Mouse (Mus musculus) T-helper 17 cell (primary cell): ENCODE results near the gene Lhx2.

Experiments
- in situ Hi-C, 2 experiments: fragments of 300-600 bp; cut with MboI, MseI; formaldehyde crosslinking; loops; 1 replicate in 1 of 2; 2 replicates in 1 of 2; pipeline ENCODE4 v1.15.1; 2025; ENCODE audit warnings: high pct_unique_total_duplicates in 2 of 2

Gene Lhx2

DNA sequence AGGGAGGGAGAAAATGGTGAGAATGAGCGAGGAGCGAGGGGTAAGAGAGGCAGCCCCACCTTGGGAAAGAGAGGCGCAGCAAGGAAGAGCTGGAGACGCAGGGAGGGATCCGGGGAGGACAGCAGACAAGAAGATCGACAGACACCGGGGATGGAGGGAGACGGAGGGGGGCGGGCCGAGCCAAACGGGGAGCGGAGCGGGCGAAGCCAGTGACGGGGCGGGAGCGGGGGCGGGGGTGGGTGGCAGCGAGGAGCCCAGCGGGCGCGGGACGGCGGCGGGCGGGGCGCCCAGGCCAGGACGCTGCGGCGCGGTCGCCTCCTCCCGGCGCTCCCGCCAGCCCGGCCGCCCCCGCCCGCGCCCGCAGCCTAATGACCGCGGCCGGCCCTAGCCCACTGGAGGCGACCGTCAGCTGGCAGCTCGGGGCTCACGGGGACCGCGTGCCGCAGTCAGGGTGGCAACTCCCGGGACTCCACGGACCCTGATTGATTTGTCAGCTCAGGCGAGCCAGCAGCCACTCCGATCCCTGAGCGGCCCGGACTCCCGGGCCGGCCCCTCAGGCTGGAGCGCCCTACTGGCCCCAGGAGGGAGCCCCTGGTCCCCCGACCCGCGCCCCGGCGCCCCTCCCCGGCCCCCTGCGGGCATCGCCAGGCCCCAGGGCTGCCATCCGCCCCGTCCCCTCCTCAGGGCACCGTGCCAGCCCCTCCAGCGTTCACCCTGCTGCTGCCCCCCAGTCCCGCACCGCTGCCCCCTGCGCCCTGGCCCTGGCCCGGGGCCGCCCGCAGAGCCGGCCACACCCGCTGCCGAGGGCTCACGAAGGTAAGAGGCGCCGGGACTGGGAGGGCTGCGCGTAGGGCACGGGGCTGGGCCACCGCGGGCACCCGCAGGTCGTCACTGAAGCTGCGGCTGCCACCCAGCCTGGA, at the start of gene Lhx2:
Lhx2 (plus strand) TSS at position 292 of the 920 bp plus-strand sequence.
- in situ Hi-C loops = no loop called here

- in situ Hi-C loops = no loop called here
Measured at GRCm38 (mm10) chr2:38291526-38291925, 47.6 kb upstream of the Lhx2 start.

DNA sequence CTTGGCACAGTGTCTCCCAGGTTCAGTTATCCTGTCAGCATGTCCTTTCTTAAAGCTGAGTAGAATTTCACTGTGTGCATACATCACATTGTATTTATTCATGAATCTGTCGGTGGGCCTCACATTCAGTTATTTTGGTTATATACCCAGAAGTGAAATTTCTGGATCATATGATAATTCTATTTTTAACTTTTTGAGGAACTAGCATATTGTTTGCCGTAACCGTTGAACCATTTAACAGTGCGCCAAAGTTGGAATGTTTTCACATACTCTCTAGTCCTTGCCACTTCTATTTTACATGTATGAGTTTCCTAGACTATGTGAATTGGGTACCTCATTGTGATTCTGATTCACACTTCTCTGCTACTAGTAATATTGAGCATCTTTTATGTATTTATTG, 43.1 kb upstream of the Lhx2 start:
- in situ Hi-C loops = no loop called here

GRCm38 (mm10) chr2:38300941-38301340, 38.1 kb upstream of the Lhx2 start:
- in situ Hi-C loops = no loop called here

DNA sequence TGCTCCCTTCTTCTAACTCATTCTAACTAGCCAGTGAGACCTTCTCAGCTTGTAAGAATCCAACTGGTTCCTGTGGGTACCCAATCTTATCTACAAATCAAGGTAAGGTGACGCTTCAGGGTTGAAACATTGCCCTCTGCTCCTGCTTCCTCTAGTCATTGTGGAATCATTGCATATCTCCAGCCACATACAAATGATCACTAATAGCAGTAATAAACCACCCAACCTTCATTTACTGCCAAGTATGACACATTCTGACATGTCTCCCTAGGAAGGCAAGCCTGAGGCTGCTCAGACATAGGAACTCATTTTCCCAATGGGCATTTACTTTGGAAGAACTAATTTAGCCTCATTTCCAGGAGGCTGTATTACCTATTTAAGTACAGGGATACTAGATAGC, 33.9 kb upstream of the Lhx2 start:
- in situ Hi-C loops = no loop called here

DNA sequence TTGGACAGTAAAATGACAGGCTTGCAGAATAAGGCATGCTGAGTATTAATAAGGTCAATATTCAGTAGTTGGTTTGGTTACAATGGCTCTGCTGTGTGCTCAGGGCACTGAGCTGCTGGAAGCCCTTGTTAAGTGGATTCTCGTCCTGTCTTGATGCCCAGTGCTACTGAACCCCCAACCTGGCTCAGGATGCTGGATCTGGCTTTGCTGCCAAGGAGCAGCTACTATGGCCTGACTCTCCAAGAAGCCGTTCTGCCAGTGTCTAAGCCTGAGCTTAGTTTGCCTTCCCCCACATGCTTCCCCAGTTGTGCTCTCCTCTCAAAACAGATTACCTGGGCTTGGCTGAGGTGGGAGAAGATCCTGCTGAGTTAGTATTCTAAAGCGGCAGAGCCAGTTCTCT, 26.2 kb upstream of the Lhx2 start:
- in situ Hi-C loops = no loop called here

DNA sequence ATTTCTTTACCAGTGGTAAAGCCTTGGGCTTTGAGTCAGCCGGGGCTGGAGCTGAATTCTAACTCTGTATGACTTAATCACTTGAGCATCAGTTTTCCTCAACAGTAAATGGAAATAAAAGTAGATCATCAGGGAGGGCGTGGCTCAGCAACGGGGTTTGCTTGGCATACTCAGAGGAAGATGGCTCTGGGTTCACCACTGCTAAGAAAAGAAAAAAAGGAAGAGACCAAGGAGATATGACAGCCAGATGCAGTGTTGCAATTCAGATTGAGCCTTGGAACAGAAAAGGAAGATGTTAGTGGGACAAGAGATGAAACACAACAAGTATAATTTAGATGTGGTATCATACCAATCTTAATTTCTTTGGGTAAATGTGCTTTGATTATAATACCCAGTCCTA, 25.7 kb upstream of the Lhx2 start:
- in situ Hi-C loops = no loop called here

GRCm38 (mm10) chr2:38319086-38319485, 20.0 kb upstream of the Lhx2 start:
- in situ Hi-C loops = no loop called here

DNA sequence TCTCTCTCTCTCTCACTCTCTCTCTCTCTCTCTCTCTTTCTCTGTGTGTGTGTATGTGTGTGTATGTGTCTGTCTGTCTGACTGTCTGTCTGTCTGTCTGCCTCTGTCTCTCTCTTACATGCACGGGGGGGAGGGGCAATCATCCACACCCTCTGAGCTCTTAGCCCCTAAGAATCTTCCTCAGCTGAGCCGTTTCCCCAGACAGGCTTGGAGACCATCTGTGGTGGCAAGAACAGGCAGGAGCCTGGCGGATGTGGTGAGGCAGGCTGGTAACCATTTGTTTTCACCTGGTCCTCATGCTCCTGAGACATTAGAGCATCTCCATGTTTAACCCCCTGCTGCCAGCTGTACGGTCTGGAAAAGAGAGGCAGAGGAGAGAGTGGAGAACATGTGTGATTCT, 18.2 kb upstream of the Lhx2 start:
- in situ Hi-C loops = no loop called here

GRCm38 (mm10) chr2:38323380-38323779, 15.7 kb upstream of the Lhx2 start:
- in situ Hi-C loops = no loop called here

DNA sequence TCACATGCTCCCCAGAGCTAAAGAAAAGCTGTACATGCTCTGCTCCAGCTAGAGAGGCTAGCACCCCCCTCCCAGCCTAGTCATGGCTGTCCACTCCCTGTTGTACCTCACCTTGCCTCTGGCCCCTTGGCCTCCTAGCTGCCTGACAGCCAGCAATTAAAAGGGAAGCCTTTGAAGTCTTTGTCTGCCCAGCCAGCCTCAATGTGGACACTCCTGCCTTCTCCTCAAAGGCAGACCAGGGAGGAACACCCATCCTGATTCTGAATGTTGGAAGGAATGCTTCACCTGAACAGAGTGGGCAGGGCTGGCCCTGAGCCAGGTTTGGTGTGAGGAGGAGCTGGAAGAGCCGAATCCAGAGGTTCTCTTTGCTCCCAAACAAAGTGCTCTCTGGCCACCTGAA, 12.4 kb upstream of the Lhx2 start:
- in situ Hi-C loops = no loop called here

DNA sequence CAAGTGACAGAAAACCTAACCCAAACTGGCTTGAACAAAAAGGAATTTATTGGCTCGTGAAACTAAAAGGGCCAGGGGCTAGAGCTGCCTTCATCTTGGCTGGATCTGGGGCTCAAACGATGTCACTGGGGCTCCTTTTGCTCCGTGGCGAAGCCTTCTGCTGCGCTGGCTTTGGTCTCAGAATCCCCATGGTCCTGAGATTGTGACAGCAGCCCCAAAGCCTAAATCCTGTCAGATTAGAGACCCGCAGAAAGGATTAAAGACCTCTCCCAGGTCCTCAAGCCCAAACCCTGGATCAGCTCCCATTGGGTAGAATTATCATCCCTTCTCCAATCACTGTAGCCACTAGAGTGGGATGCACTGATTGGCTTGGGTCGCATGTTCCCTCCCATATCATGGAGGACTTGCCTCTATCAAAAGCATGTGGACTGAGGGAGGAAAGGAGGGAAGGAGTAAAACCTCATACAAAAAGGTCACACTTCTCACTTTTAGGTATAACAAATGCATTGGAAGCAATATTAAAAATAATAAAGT, 5.4 kb upstream of the Lhx2 start:
- in situ Hi-C loops = no loop called here

DNA sequence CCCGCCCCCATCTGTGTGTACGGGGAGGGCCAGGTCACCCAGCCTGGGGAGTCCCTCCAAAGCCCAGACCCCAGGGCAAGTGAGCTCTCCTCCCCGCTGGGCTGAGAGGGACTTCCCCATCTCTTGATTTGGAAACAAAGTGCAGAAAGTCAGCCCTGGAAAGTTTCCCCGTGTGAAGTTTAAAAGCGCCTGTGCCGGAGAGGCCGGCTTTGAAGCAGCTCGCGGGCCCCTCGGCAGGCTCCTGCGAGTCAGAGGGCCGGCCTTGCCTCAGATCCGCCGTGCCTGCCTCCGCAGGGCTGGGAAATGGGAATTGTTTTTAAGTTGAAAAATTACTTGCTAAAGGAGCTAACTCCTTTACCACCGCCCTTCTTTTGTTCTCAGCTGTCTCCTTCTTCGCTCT, 2.5 kb upstream of the Lhx2 start:
- in situ Hi-C loops = no loop called here

- in situ Hi-C loops = no loop called here
Measured at GRCm38 (mm10) chr2:38337091-38337640, 1.9 kb upstream of the Lhx2 start.

DNA sequence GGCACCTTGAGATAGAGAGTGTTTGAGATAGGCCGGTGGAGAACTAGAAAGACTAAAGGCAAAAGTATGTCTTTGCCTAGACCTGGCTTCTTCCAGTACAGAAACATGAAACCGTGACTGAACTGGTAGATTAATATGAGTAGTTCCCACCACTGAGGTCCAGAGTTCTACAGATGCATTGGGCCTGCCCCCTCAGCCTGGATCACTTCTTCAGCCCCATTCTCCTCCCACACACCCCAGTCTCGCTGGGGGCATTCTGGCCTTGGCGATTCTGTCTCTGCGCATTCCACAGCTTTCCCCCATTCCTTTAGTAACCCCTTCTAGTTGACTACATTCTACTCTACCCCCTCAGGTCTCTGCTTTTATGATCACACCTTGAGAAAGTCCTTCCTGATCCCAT, 1.4 kb upstream of the Lhx2 start:
- in situ Hi-C loops = no loop called here

DNA sequence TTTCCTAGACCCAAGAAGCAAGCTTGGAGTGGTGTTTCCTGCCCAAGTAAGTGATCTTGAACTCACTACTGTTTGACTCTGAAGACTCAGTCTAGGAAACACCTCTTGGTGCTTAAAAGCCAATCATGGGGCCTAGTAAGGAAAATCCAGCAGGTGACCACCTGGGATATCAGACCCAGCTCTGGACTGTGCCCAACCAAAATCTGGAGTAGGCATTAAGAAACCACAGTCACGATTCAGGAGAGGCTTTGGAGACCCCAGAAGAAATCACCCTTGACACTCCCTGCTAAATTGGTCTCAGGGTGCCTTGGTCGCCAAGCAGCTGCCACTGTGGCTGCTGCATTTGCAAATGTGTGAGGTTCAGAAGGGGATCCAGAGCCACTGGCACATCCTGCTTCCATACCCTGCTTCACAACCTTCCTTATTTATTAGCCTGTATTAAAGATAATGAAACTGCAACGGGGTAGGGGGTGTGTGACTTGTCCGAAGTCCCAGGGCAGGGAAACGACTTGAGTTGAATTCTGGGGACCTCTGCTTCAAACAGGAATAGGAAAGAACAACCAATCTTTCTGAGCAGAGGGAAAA, 641 bp upstream of the Lhx2 start:
- in situ Hi-C loops = no loop called here

DNA sequence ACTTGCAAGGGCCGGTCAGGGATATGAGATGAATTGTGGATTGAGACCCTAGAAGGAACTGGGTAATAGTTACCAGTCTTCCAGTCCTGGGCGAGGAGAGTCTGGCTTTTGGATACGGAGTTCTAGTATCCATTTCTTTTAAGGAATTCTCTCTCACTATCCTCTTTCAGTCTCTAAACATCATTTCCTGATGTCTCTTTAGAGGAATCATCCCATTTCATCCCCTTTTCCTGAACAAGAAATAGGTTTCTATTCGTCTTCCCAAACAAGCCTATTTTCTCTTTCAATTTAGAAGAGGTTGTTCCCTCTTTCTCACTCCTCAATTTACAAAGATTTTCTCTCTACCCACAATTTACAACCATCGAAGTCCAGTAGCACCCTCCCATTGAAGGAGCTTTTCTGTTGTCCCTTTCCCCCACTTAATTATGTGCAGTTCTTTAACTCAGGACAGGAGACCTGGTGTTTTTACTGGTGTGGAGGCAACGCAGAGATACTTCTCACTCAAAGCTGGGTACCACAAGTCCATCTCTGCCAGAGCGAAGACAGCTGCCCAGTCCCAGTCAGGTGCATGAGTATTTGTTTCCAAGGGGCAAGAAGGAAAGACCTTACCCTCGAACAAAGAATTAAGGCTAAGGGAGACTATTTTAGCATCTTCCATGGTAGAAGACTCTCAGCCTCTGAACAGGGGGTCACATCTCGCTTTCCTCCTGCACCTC, 987 bp downstream of the Lhx2 start:
- in situ Hi-C loops = no loop called here

DNA sequence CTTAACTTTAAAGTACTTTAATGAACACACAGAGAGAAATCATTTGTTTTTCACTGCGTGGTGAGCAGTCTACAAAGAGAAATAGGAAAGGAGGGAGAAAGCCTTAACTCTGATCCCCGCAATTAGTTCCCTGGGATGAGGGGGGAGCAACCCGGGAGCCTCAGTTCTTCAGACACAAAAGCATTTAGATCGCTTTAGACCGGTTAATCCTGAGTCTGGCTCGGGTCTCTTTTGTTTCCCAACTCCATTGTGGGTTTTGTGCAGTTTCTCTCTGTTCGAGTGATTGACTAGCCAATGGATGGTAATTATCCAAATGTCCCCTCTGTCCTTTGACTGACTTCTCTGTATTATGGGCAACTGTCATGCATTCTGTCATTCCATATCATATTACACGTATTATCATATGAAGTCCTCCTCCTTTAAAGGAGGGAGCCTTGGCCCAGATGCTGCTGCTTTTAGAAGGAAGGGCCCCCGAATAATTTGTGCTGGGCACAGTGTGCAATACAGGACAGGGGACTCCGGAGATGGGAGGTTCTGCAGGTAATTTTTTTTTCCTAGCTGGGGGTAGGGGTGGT, 1.6 kb downstream of the Lhx2 start:
- in situ Hi-C loops = no loop called here

GRCm38 (mm10) chr2:38343573-38343972, 4.5 kb downstream of the Lhx2 start:
- in situ Hi-C loops = no loop called here

DNA sequence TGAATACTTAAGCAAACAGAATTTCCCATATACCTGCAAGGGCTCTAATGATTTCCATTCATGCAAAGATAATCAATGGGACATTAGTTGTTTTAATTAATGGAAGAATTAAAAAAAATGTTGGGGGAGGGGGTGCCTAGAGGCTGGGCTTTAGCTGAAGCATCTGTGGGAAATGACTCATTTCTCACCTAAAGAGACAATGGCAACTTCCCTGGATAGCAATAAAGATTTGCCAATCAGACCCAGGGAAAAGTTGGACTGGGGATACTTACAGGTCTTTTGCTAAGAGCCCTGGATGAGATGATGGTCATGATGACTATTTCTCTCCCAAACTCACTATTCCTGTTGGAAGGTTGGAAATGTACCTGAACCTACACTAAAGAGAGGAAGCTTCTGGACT, 5.6 kb downstream of the Lhx2 start:
- in situ Hi-C loops = no loop called here

- in situ Hi-C loops = no loop called here
Measured at GRCm38 (mm10) chr2:38346417-38346816, 7.3 kb downstream of the Lhx2 start.
